8 mouse cellular contexts compared by ENCODE assay signal in genomic region chr12:37108819-37109473, GRCm38 (mm10). TPM values are rescaled to one million over a fixed set of nuclear protein-coding genes. Genes with fewer than 3 reads are reported as not detected.
A peak's percentile ranks its signal among the peaks of the same experiment; 100 is the strongest.
DNase-seq lines count a peak whose midpoint lies in the region; ATAC-seq and TF ChIP-seq lines count a peak whose summit lies in the region.

No protein-coding gene starts in this region.

- TF ChIP-seq CTCF in left cerebral cortex, adult 2 months (IDR thresholded peaks at IDR 0.05): no peak

- DNase-seq in left cerebral cortex, adult 2 months (ENCODE audit: extremely low spot score in 1 of 2, low spot score in 2 of 2): peak in 1 of 2 experiments; percentile 9
- no peak for DNase-seq in left cerebral cortex, adult 8-10 months (ENCODE audit: low spot score in 2 of 2)
- DNase-seq in embryo, embryonic 9.5 days (ENCODE audit: extremely low spot score): peak; percentile 57
- peak; percentile 11 to 47 for DNase-seq in gastrocnemius, postnatal 36 days
- peak; percentile 6 for DNase-seq in lung, postnatal 14 days
- DNase-seq in c-Kit-positive CD71-positive TER-119-positive erythroid progenitor cells, embryonic 14.5 days (ENCODE audit: low spot score): no peak

- ATAC-seq in hindbrain, embryonic 16.5 days: peak; percentile 76
- peak; percentile 61 for ATAC-seq in stomach, embryonic 16.5 days (ENCODE audit: insufficient read depth, low FRiP score)

- no peaks in the 10 kb centered on the region for H3K9me3 ChIP-seq in hindbrain, embryonic 16.5 days (ENCODE audit: control insufficient read depth, low read length)
- no peaks in the 10 kb centered on the region for H3K9me3 ChIP-seq in stomach, embryonic 16.5 days (replicated peaks; ENCODE audit: control insufficient read depth, low read length)

- H3K9ac ChIP-seq in hindbrain, embryonic 16.5 days (ENCODE audit: low read depth, low read length): peak overlapping the region; percentile 56
- H3K9ac ChIP-seq in stomach, embryonic 16.5 days (ENCODE audit: low read length): peak overlapping the region; percentile 62

- no peak overlapping the region for H3K27ac ChIP-seq in left cerebral cortex, adult 2 months
- H3K27ac ChIP-seq in hindbrain, embryonic 16.5 days (ENCODE audit: low read depth, low read length): no peak overlapping the region
- peak overlapping the region; percentile 46; the same call in 1 of the 2 replicates for H3K27ac ChIP-seq in stomach, embryonic 16.5 days (ENCODE audit: low read length)

- whole genome bisulfite sequencing in hindbrain, embryonic 16.5 days: under 1% methylated on average over 29 of the region's 29 CpGs
- WGBS in stomach, embryonic 16.5 days: under 1% methylated on average over 29 of the region's 29 CpGs

- peaks cover 19% of the 10 kb centered on the region for H3K27me3 ChIP-seq in hindbrain, embryonic 16.5 days (replicated peaks; ENCODE audit: control insufficient read depth, insufficient read depth, low read length)
- peaks cover 19% of the 10 kb centered on the region for H3K27me3 ChIP-seq in stomach, embryonic 16.5 days (ENCODE audit: control insufficient read depth, insufficient read depth, low read length)

- H3K4me2 ChIP-seq in hindbrain, embryonic 16.5 days (ENCODE audit: low read length): peak overlapping the region; percentile 97
- peak overlapping the region; percentile 88 for H3K4me2 ChIP-seq in stomach, embryonic 16.5 days (ENCODE audit: low read depth, low read length)

- peaks cover 12% of the 10 kb centered on the region for H3K4me1 ChIP-seq in hindbrain, embryonic 16.5 days (ENCODE audit: control insufficient read depth, insufficient read depth, low read depth, low read length)
- H3K4me1 ChIP-seq in stomach, embryonic 16.5 days (ENCODE audit: control insufficient read depth, insufficient read depth, low read length): peaks cover 5% of the 10 kb centered on the region

- no peaks in the 10 kb centered on the region for H3K36me3 ChIP-seq in hindbrain, embryonic 16.5 days (ENCODE audit: control insufficient read depth, insufficient read depth, low read length)
- H3K36me3 ChIP-seq in stomach, embryonic 16.5 days (ENCODE audit: control insufficient read depth, insufficient read depth, low read length): no peaks in the 10 kb centered on the region

- intact Hi-C loops in left cerebral cortex, adult 2 months (cut with DNase I): no loop called here
- intact Hi-C loops in gastrocnemius, postnatal 36 days (cut with DNase I): loop anchor here (5.0 kb wide), 1 partner anchor 392 kb away; no protein-coding TSS in a partner anchor

- H3K4me3 ChIP-seq in left cerebral cortex, adult 2 months: peak overlapping the region; percentile 24
- peak overlapping the region; percentile 57 for H3K4me3 ChIP-seq in hindbrain, embryonic 16.5 days (ENCODE audit: low read length)
- H3K4me3 ChIP-seq in stomach, embryonic 16.5 days (replicated peaks; ENCODE audit: low read length): peak overlapping the region; percentile 63

RNA-seq across cellular contexts. Expression of gene Meox2, which starts 0.6 kb away (rescaled TPM):
- total RNA-seq in left cerebral cortex, adult 2 months (2021): not detected
- under 1 TPM in 2 of 4 experiments, not detected in 2; 0.15 to 0.18 TPM for total RNA-seq in left cerebral cortex, adult 8-10 months (2022)
- 10 to 100 TPM in 1 of 2 experiments, 1 to 10 TPM in 1; 9.9 to 10.6 TPM for total RNA-seq in gastrocnemius, postnatal 36 days (2021)
- polyA plus RNA-seq in hindbrain, embryonic 16.5 days (2015; fragmentation: Nextera tagmentation; extraction: Ambion mirVana): 0.51 and 1.6 TPM in 2 replicates
- polyA plus RNA-seq in stomach, embryonic 16.5 days (2015; fragmentation: Nextera tagmentation; extraction: Ambion mirVana): 6.1 and 6.7 TPM in 2 replicates

Comparison
In these comparisons a context has a peak if more than half of its experiments do, and no peak if none do; other contexts are left out.
1. DNase-seq: peak in embryo, embryonic 9.5 days (single experiment), gastrocnemius, postnatal 36 days (2 of 2) and lung, postnatal 14 days (single experiment); none in left cerebral cortex, adult 8-10 months (0 of 2) and c-Kit-positive CD71-positive TER-119-positive erythroid progenitor cells, embryonic 14.5 days (single experiment).
2. RNA of gene Meox2, which starts 0.6 kb away (total RNA-seq): 9.9 to 10.6 TPM in gastrocnemius, postnatal 36 days; 0.15 to 0.18 TPM in left cerebral cortex, adult 8-10 months and not detected in left cerebral cortex, adult 2 months; every median in the first group is over 4 times any median in the second.
3. Peak in every context shown above with its lines, with median percentiles within 50 percentile points of each other: H3K4me3 ChIP-seq.